Mouse (Mus musculus): ENCODE data around the gene Dynlt1f. TPM values are rescaled to one million over a fixed set of nuclear protein-coding genes. Genes with fewer than 3 reads are reported as not detected.

The Dynlt1f gene
- 37.7 TPM for polyA plus RNA-seq (2014; fragmentation: Illumina TruSeq; extraction: RNeasy Lipid Tissue Mini Kit (QIAGEN cat#74804); ENCODE audit: low replicate concordance)

GRCm38 (mm10) chr17:6655567-6656281, at the start of gene Dynlt1f:
Gene Dynlt1f (minus strand): TSS chr17:6655900.

GRCm38 (mm10) chr17:6658801-6659200, 3.1 kb upstream of the Dynlt1f start, which contains the start of gene Sytl3:
Gene Sytl3 (plus strand): TSS chr17:6659093.

GRCm38 (mm10) chr17:6601204-6601911, 54.3 kb downstream of the Dynlt1f start, which contains the start of gene Dynlt1c:
Gene Dynlt1c (plus strand): TSS chr17:6601671.

Other genes starting within 250 kb of the Dynlt1f start
- gene Dynlt1b, start 225.8 kb downstream of the Dynlt1f start, polyA plus RNA-seq (2014; fragmentation: Illumina TruSeq; extraction: RNeasy Lipid Tissue Mini Kit (QIAGEN cat#74804); ENCODE audit: low replicate concordance): 50.0 TPM
- gene Dynlt1c, start 54.2 kb downstream of the Dynlt1f start, polyA plus RNA-seq (2014; fragmentation: Illumina TruSeq; extraction: RNeasy Lipid Tissue Mini Kit (QIAGEN cat#74804); ENCODE audit: low replicate concordance): 21.1 TPM
- 2.0 TPM for gene Sytl3, start 3.2 kb upstream of the Dynlt1f start, polyA plus RNA-seq (2014; fragmentation: Illumina TruSeq; extraction: RNeasy Lipid Tissue Mini Kit (QIAGEN cat#74804); ENCODE audit: low replicate concordance)
- gene Ezr, start 126.9 kb upstream of the Dynlt1f start, polyA plus RNA-seq (2014; fragmentation: Illumina TruSeq; extraction: RNeasy Lipid Tissue Mini Kit (QIAGEN cat#74804); ENCODE audit: low replicate concordance): 345 TPM